In the genomic region with DNA sequence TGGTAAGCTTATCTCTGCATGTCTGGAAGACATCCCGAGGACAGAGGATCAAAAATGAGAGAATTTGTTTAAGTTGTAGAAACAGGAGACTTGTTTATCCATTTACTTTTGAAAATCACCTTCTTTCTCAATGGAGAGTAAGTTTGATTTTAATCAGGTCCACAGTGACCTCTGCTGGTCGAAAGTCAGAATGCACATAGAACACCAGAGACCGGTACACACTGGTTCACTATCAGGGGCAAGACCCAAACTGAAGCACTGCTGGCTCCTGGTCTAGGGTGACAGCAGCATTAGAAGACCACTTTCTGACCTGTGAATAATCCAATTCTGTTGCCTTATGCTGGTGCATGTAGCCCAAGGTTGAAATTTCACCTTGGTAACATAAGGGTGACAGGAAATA, we compare ENCODE assay signal across 8 mouse cellular contexts. TPM values are rescaled to one million over a fixed set of nuclear protein-coding genes. Genes with fewer than 3 reads are reported as not detected.
DNase-seq lines count a peak whose midpoint lies in the region; ATAC-seq and TF ChIP-seq lines count a peak whose summit lies in the region.

No protein-coding gene starts in this region.

- H3K36me3 ChIP-seq in neural tube, embryonic 15.5 days: no peaks in the 10 kb centered on the region
- H3K36me3 ChIP-seq in forebrain, embryonic 15.5 days: no peaks in the 10 kb centered on the region
- H3K36me3 ChIP-seq in midbrain, embryonic 14.5 days (ENCODE audit: control insufficient read depth, insufficient read depth, low read length): no peaks in the 10 kb centered on the region

- ATAC-seq in neural tube, embryonic 15.5 days (ENCODE audit: low FRiP score): no peak
- peak; percentile 77 for ATAC-seq in forebrain, embryonic 15.5 days (replicated peaks)
- peak; percentile 58; the same call in 1 of the 2 replicates for ATAC-seq in midbrain, embryonic 14.5 days (ENCODE audit: low FRiP score, low TSS enrichment)

- intact Hi-C loops in left cerebral cortex, adult 2 months (cut with DNase I): no loop called here

- H3K4me2 ChIP-seq in neural tube, embryonic 15.5 days: no peak overlapping the region
- H3K4me2 ChIP-seq in forebrain, embryonic 15.5 days (replicated peaks): no peak overlapping the region
- H3K4me2 ChIP-seq in midbrain, embryonic 14.5 days (ENCODE audit: low read length): no peak overlapping the region

- no peaks in the 10 kb centered on the region for H3K9me3 ChIP-seq in neural tube, embryonic 15.5 days (replicated peaks)
- H3K9me3 ChIP-seq in forebrain, embryonic 15.5 days: no peaks in the 10 kb centered on the region
- H3K9me3 ChIP-seq in midbrain, embryonic 14.5 days (ENCODE audit: control insufficient read depth, low read length): no peaks in the 10 kb centered on the region

- H3K4me1 ChIP-seq in neural tube, embryonic 15.5 days: peaks cover 3% of the 10 kb centered on the region; the same call in 1 of the 2 replicates
- 0 out of 2 replicates have a peak, but pooled peaks cover 3% of the 10 kb centered on the region for H3K4me1 ChIP-seq in forebrain, embryonic 15.5 days
- no peaks in the 10 kb centered on the region for H3K4me1 ChIP-seq in midbrain, embryonic 14.5 days (ENCODE audit: control insufficient read depth, insufficient read depth, low read length)

- TF ChIP-seq CTCF in left cerebral cortex, adult 2 months (IDR thresholded peaks at IDR 0.05): peak; percentile 81

- no peak overlapping the region for H3K4me3 ChIP-seq in neural tube, embryonic 15.5 days (replicated peaks)
- no peak overlapping the region for H3K4me3 ChIP-seq in forebrain, embryonic 15.5 days
- no peak overlapping the region for H3K4me3 ChIP-seq in left cerebral cortex, adult 2 months
- H3K4me3 ChIP-seq in midbrain, embryonic 14.5 days (replicated peaks; ENCODE audit: low read depth, low read length): no peak overlapping the region

- H3K27me3 ChIP-seq in neural tube, embryonic 15.5 days (replicated peaks): no peaks in the 10 kb centered on the region
- no peaks in the 10 kb centered on the region for H3K27me3 ChIP-seq in forebrain, embryonic 15.5 days
- H3K27me3 ChIP-seq in midbrain, embryonic 14.5 days (ENCODE audit: control insufficient read depth, insufficient read depth, low read length): no peaks in the 10 kb centered on the region

- peak; percentile 85 for DNase-seq in neural tube, embryonic 10.5 days (ENCODE audit: extremely low spot score, low spot score)
- peak; percentile 38 for DNase-seq in cerebellum, adult 11 months
- DNase-seq in induced T-regulatory cell, adult 2 months (ENCODE audit: low read depth): peak; percentile 75
- DNase-seq in left cerebral cortex, adult 2 months (ENCODE audit: extremely low spot score in 1 of 2, low spot score in 2 of 2): peak; percentile 54 to 72
- peak; percentile 94 for DNase-seq in midbrain, embryonic 14.5 days
- DNase-seq in spleen, postnatal 36 days (ENCODE audit: low spot score in 2 of 2): peak; percentile 5 to 15

- H3K9ac ChIP-seq in neural tube, embryonic 15.5 days (replicated peaks): no peak overlapping the region
- H3K9ac ChIP-seq in forebrain, embryonic 15.5 days (replicated peaks): no peak overlapping the region
- H3K9ac ChIP-seq in midbrain, embryonic 14.5 days (replicated peaks; ENCODE audit: low read length): no peak overlapping the region

- WGBS in neural tube, embryonic 15.5 days: 6% methylated on average over 3 of the region's 3 CpGs
- WGBS in forebrain, embryonic 15.5 days: 4% methylated on average over 3 of the region's 3 CpGs
- 8% methylated on average over 3 of the region's 3 CpGs for WGBS in midbrain, embryonic 14.5 days

- no peak overlapping the region for H3K27ac ChIP-seq in neural tube, embryonic 15.5 days (replicated peaks)
- H3K27ac ChIP-seq in forebrain, embryonic 15.5 days (replicated peaks): no peak overlapping the region
- H3K27ac ChIP-seq in left cerebral cortex, adult 2 months: no peak overlapping the region
- H3K27ac ChIP-seq in midbrain, embryonic 14.5 days (replicated peaks; ENCODE audit: low read depth, low read length): no peak overlapping the region

RNA-seq across cellular contexts. Expression of a gene that starts 32.4 kb away (rescaled TPM):
- 62.0 and 96.5 TPM in 2 replicates for polyA plus RNA-seq in neural tube, embryonic 15.5 days (2015; fragmentation: Nextera tagmentation; extraction: Ambion mirVana)
- polyA plus RNA-seq in forebrain, embryonic 15.5 days (2015; fragmentation: Nextera tagmentation; extraction: Ambion mirVana): 105 and 118 TPM in 2 replicates
- 10 to 100 TPM; 23.7 to 26.7 TPM for total RNA-seq in left cerebral cortex, adult 2 months (2021)
- polyA plus RNA-seq in midbrain, embryonic 14.5 days (2014; fragmentation: Nextera tagmentation; extraction: Ambion mirVana): 90.4 and 92.4 TPM in 2 replicates

Comparison
In these comparisons a context has a peak if more than half of its experiments do, and no peak if none do; other contexts are left out.
1. DNase-seq: peak in every context shown above with its lines; median percentile 94 in midbrain, embryonic 14.5 days; 85 in neural tube, embryonic 10.5 days; 75 in induced T-regulatory cell, adult 2 months; 63 in left cerebral cortex, adult 2 months; 38 in cerebellum, adult 11 months; 10 in spleen, postnatal 36 days.